Mouse (Mus musculus): ENCODE data around the gene Lhcgr.

GRCm38 (mm10) chr17:88706231-88706649 lies 85.5 kb downstream of the Lhcgr start:
- TF ChIP-seq CTCF (IDR thresholded peaks at IDR 0.05), result no peak
- TF ChIP-seq EP300 (IDR thresholded peaks at IDR 0.05), result no peak

Measured in lung, postnatal 0 days (tissue).